Mouse (Mus musculus): Measurements from ENCODE around the gene Map2k1.

- TF ChIP-seq CTCF (IDR thresholded peaks at IDR 0.05) (no peak), POLR2A (IDR thresholded peaks at IDR 0.05; ENCODE audit: insufficient read depth, low read depth, low read length) (no peak)
These were observed 31.3 kb downstream of the Map2k1 start for GRCm38 (mm10) chr9:64222098-64222497.
